Mouse (Mus musculus) kidney, postnatal 10 days (tissue): ENCODE results near the gene Nkiras2.
"Not testable (repeated sequence)": the region's sequence is repeated elsewhere in the genome, so short reads cannot be mapped to it uniquely, and the experiment has no call there.

Experiments
- DNase-seq: peaks from one replicate; pipeline ENCODE4 v3.0.0; 2021; ENCODE audit warnings: mixed read lengths

The Nkiras2 gene

GRCm38 (mm10) chr11:100618761-100619484 is at the start of gene Nkiras2:
Gene Nkiras2 (plus strand): TSS chr11:100619244.
- DNase-seq: peak; percentile 85

- DNase-seq: no peak
Measured at GRCm38 (mm10) chr11:100569789-100570188, 49.3 kb upstream of the Nkiras2 start.

- peak; percentile 84 for DNase-seq
Measured at GRCm38 (mm10) chr11:100570430-100571201, 48.4 kb upstream of the Nkiras2 start.

- no peak for DNase-seq
Measured at GRCm38 (mm10) chr11:100571202-100571567, 47.9 kb upstream of the Nkiras2 start.

- no peak for DNase-seq
Measured at GRCm38 (mm10) chr11:100574188-100574587, 44.9 kb upstream of the Nkiras2 start.

- DNase-seq: peak; percentile 92
Measured at GRCm38 (mm10) chr11:100574708-100575483, 44.1 kb upstream of the Nkiras2 start, which contains the start of gene Cnp. Gene Cnp (plus strand): TSS chr11:100574904.

- no peak for DNase-seq
Measured at GRCm38 (mm10) chr11:100575484-100575855, 43.6 kb upstream of the Nkiras2 start.

GRCm38 (mm10) chr11:100576256-100576655 is 42.8 kb upstream of the Nkiras2 start:
- no peak for DNase-seq

GRCm38 (mm10) chr11:100577852-100578599 is 41.0 kb upstream of the Nkiras2 start:
- no peak for DNase-seq

- no peak for DNase-seq
Measured at GRCm38 (mm10) chr11:100579116-100579799, 39.8 kb upstream of the Nkiras2 start.

- DNase-seq: no peak
Measured at GRCm38 (mm10) chr11:100580275-100580674, 38.8 kb upstream of the Nkiras2 start.

GRCm38 (mm10) chr11:100581756-100582155 is 37.3 kb upstream of the Nkiras2 start:
- peak; percentile 53 for DNase-seq

- DNase-seq: not testable (repeated sequence)
Measured at GRCm38 (mm10) chr11:100582413-100582812, 36.6 kb upstream of the Nkiras2 start.

GRCm38 (mm10) chr11:100582836-100583235 is 36.2 kb upstream of the Nkiras2 start:
- DNase-seq: no peak

GRCm38 (mm10) chr11:100584561-100584961 is 34.5 kb upstream of the Nkiras2 start:
- DNase-seq: no peak

- no peak for DNase-seq
Measured at GRCm38 (mm10) chr11:100585148-100585547, 33.9 kb upstream of the Nkiras2 start.

- DNase-seq: no peak
Measured at GRCm38 (mm10) chr11:100588462-100588861, 30.6 kb upstream of the Nkiras2 start.

- DNase-seq: no peak
Measured at GRCm38 (mm10) chr11:100592346-100593046, 26.5 kb upstream of the Nkiras2 start.

GRCm38 (mm10) chr11:100594608-100595007 is 24.4 kb upstream of the Nkiras2 start:
- no peak for DNase-seq

GRCm38 (mm10) chr11:100595533-100595932 is 23.5 kb upstream of the Nkiras2 start:
- DNase-seq: no peak

- no peak for DNase-seq
Measured at GRCm38 (mm10) chr11:100598074-100598473, 21.0 kb upstream of the Nkiras2 start.
